Mouse (Mus musculus): Measurements from ENCODE around the gene Arhgap31. TPM values are rescaled to one million over a fixed set of nuclear protein-coding genes. Genes with fewer than 3 reads are reported as not detected.

Gene Arhgap31
- polyA plus RNA-seq, 1 experiment from 2014 or later: 23.9 TPM

DNA sequence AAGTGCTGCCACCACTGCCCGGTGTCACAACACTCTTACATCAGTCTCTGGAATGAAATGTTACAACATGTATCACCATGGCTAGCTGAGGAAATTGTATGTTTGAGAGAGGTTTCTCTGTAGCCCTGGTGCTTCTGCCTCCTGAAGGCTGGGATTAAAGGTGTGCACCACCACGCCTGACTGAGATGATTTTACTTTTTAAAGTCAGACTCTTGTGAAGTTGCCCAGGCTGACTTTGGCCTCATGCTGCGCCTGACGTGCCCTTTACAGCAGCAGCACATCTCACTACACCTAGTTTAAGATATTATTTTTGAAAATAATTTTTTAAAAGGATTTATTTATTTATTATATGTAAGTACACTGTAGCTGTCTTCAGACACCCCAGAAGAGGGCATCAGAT lies 120.1 kb downstream of the Arhgap31 start:
- H3K27ac ChIP-seq (ENCODE audit: low read length): no peak overlapping the region
- no peak overlapping the region for H3K4me2 ChIP-seq (ENCODE audit: low read depth, low read length)
- no peak for ATAC-seq (ENCODE audit: low read depth)
- no peaks in the 10 kb centered on the region for H3K9me3 ChIP-seq (ENCODE audit: control insufficient read depth, low read length)
- no peak overlapping the region for H3K9ac ChIP-seq (ENCODE audit: low read length)
- H3K4me1 ChIP-seq (replicated peaks; ENCODE audit: control insufficient read depth, insufficient read depth, low read length): no peaks in the 10 kb centered on the region
- WGBS: 92% methylated on average over 4 of the region's 4 CpGs
- no peak overlapping the region for H3K4me3 ChIP-seq (ENCODE audit: low read length)
- peaks cover 11% of the 10 kb centered on the region for H3K36me3 ChIP-seq (ENCODE audit: control insufficient read depth, insufficient read depth, low read length)
- H3K27me3 ChIP-seq (ENCODE audit: control insufficient read depth, insufficient read depth, low read depth, low read length): no peaks in the 10 kb centered on the region

DNA sequence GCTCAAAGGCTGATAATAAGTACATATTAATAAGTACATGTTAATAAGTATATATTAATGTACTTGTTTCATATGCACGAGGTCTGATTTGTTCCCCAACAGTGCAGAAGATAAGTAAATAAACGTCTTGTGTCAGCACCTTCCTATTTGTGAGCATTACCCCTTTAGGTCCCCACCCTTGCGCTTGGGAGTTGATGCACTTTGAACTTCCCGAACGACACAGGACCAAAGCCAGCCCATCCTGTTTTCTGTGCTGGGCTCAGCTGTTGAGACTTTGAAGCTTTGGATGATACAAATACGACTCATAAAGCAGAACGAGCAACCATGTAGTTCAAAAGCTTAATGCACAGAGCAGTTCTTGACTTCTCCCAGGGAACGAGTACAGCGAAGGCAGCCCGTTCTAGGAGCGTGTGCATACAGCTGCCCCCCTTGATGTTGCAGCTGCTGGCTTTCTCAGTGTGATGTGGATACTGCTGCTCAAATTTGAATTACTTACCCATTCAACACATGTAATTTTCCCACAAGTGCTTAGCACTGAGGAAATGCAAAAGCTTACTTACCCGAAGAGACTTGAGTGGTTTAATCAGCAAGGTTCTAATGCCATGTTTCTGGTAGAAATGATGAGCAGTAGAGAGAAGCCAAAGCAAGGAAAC lies 120.9 kb downstream of the Arhgap31 start:
- ATAC-seq (ENCODE audit: low read depth): no peak

DNA sequence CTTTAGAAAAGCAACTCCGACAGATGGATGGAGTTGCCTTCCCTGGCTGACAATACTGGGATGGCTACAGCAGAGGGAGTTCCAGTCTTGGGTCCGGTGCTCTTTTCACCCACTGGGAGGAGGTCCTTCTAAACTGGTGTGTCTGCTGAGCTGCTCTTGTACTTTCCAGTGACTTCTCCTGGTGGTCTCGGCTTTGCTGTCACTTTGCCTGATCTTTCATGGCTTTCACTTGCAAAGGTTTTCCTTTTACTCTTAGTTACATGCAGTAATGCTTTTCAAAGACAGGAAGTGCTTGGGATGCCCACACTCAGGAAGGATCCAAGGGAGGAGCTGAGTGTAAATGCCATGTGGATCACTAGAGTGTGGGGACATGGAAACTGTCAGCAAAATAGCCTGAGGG lies 121.6 kb downstream of the Arhgap31 start:
- H3K27ac ChIP-seq (ENCODE audit: low read length): no peak overlapping the region
- H3K36me3 ChIP-seq (ENCODE audit: control insufficient read depth, insufficient read depth, low read length): peaks cover 21% of the 10 kb centered on the region
- 75% methylated on average over 3 of the region's 3 CpGs for WGBS

More for the DNA sequence above, 120.9 kb downstream of the Arhgap31 start:
- Histone ChIP-seq H3K9ac (ENCODE audit: low read length) (no peak overlapping the region), H3K9me3 (ENCODE audit: control insufficient read depth, low read length) (no peaks in the 10 kb centered on the region), H3K27ac (ENCODE audit: low read length) (no peak overlapping the region), H3K36me3 (ENCODE audit: control insufficient read depth, insufficient read depth, low read length) (peaks cover 17% of the 10 kb centered on the region), H3K4me3 (ENCODE audit: low read length) (no peak overlapping the region), H3K4me2 (ENCODE audit: low read depth, low read length) (no peak overlapping the region), H3K4me1 (replicated peaks; ENCODE audit: control insufficient read depth, insufficient read depth, low read length) (no peaks in the 10 kb centered on the region), H3K27me3 (ENCODE audit: control insufficient read depth, insufficient read depth, low read depth, low read length) (no peaks in the 10 kb centered on the region)
- 87% methylated on average over 12 of the region's 12 CpGs for WGBS

DNA sequence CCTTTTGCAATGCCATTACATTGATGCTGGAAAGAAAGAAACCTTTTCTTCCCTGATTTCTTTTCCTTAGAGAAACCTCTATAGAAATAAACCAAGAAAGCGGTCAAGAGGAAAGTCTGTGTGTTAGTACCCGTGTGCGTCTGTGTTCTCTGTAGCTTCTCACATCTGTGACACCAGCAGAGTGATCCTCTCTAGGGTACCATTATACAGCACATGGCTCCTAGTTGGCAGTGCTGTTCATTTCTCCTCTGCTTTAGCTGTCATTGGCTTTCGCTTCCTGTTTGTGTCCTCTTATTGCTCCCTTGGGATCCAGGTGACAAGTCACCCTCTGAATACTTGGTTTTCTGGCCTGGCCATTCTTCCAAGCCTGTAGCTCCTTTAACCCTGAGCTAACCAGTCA lies 125.5 kb downstream of the Arhgap31 start:
- Histone ChIP-seq H3K4me1 (replicated peaks; ENCODE audit: control insufficient read depth, insufficient read depth, low read length) (no peaks in the 10 kb centered on the region), H3K27me3 (ENCODE audit: control insufficient read depth, insufficient read depth, low read depth, low read length) (no peaks in the 10 kb centered on the region), H3K27ac (ENCODE audit: low read length) (no peak overlapping the region), H3K36me3 (ENCODE audit: control insufficient read depth, insufficient read depth, low read length) (peaks cover 37% of the 10 kb centered on the region), H3K9me3 (ENCODE audit: control insufficient read depth, low read length) (no peaks in the 10 kb centered on the region), H3K9ac (ENCODE audit: low read length) (no peak overlapping the region), H3K4me2 (ENCODE audit: low read depth, low read length) (no peak overlapping the region), H3K4me3 (ENCODE audit: low read length) (no peak overlapping the region)
- WGBS: 94% methylated on average over 4 of the region's 4 CpGs
- no peak for ATAC-seq (ENCODE audit: low read depth)

More for the DNA sequence above, 121.6 kb downstream of the Arhgap31 start:
- Histone ChIP-seq H3K9ac (ENCODE audit: low read length) (no peak overlapping the region), H3K4me1 (replicated peaks; ENCODE audit: control insufficient read depth, insufficient read depth, low read length) (no peaks in the 10 kb centered on the region), H3K4me3 (ENCODE audit: low read length) (no peak overlapping the region), H3K9me3 (ENCODE audit: control insufficient read depth, low read length) (no peaks in the 10 kb centered on the region), H3K27me3 (ENCODE audit: control insufficient read depth, insufficient read depth, low read depth, low read length) (no peaks in the 10 kb centered on the region), H3K4me2 (ENCODE audit: low read depth, low read length) (no peak overlapping the region)
- no peak for ATAC-seq (ENCODE audit: low read depth)

DNA sequence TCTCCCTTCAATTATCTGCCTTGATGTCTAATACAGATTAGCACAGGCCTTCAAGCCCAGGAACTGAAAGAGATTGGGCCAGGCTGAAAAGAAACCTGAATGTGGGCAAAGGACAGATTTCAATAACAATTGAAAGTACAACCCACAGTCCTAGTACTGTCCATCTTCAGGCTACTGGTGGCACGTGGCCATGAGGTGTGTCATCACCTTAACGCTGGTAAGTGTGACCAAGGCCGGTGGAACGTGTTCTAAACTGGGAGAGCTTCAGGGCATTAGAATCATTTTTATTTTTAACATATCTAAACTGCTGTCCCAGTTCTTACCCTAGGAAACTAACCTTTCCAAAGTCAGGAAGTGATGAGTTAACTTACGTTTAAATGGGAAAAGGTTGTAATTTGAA lies 125.9 kb downstream of the Arhgap31 start:
- 84% methylated on average over 5 of the region's 5 CpGs for WGBS
- Histone ChIP-seq H3K4me1 (replicated peaks; ENCODE audit: control insufficient read depth, insufficient read depth, low read length) (no peaks in the 10 kb centered on the region), H3K27ac (ENCODE audit: low read length) (no peak overlapping the region), H3K27me3 (ENCODE audit: control insufficient read depth, insufficient read depth, low read depth, low read length) (no peaks in the 10 kb centered on the region), H3K36me3 (ENCODE audit: control insufficient read depth, insufficient read depth, low read length) (peaks cover 39% of the 10 kb centered on the region), H3K9me3 (ENCODE audit: control insufficient read depth, low read length) (no peaks in the 10 kb centered on the region), H3K4me3 (ENCODE audit: low read length) (no peak overlapping the region), H3K4me2 (ENCODE audit: low read depth, low read length) (no peak overlapping the region), H3K9ac (ENCODE audit: low read length) (no peak overlapping the region)
- no peak for ATAC-seq (ENCODE audit: low read depth)

DNA sequence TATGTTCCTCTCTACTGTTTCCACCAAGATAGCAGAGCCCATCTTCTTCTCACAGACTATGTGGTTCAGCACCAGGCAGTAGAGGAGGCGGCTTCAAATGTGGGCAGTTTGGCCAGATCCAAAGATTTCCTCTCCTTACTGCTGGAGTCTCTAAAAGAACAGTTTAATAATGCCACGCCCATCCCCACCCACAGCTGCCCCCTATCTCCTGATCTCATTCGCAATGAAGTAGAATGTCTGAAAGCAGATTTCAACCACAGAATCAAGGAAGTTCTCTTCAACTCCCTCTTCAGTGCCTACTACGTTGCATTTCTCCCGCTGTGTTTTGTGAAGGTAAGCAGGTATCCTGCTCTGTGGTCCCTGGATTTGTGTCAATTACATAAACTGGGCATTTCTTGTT lies 127.9 kb downstream of the Arhgap31 start:
- Histone ChIP-seq H3K4me3 (ENCODE audit: low read length) (no peak overlapping the region), H3K9me3 (ENCODE audit: control insufficient read depth, low read length) (no peaks in the 10 kb centered on the region), H3K4me2 (ENCODE audit: low read depth, low read length) (no peak overlapping the region), H3K27ac (ENCODE audit: low read length) (no peak overlapping the region), H3K4me1 (replicated peaks; ENCODE audit: control insufficient read depth, insufficient read depth, low read length) (no peaks in the 10 kb centered on the region), H3K36me3 (ENCODE audit: control insufficient read depth, insufficient read depth, low read length) (peaks cover 43% of the 10 kb centered on the region), H3K27me3 (ENCODE audit: control insufficient read depth, insufficient read depth, low read depth, low read length) (no peaks in the 10 kb centered on the region), H3K9ac (ENCODE audit: low read length) (no peak overlapping the region)
- WGBS: 86% methylated on average over 5 of the region's 5 CpGs
- no peak for ATAC-seq (ENCODE audit: low read depth)

DNA sequence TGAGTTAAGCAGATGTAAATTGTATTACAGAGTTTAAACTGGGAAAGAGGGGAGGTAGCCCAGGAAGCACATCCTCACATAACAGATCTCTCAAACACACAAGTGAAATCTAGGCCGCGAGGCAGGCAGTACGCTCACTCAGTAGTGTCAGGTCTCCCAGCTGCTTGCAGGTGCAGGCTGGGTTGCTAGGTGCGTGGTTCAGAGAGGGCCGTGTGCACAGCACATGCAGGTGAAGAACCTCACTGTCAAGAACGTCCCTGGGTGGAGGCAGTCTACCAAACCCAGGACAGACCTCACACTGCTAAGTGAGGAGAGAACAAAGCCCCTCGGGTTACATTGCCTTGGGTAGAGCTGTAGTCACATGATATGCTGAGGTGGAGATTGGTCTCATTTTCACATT lies 128.3 kb downstream of the Arhgap31 start:
- H3K4me3 ChIP-seq (ENCODE audit: low read length): no peak overlapping the region
- H3K27me3 ChIP-seq (ENCODE audit: control insufficient read depth, insufficient read depth, low read depth, low read length): no peaks in the 10 kb centered on the region
- WGBS: 85% methylated on average over 7 of the region's 7 CpGs

DNA sequence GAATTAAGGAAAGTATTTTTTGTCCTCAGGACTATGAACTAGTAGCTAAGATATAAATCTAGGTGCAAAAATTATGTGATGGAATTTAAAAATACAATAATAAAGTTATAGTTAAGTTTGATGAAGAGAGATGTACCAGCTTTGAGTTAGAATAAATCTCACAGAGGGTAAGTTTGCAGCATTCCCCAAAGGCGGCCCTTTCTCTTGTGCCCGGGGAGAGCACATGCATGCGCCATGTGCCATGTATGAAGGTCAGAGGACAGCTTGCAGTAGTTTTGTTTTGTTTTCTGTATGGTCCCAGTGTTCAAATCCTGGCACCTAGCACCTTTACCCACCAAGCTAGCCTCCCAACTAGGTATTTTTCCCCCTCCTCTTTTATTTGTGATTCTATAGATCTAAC lies 141.6 kb downstream of the Arhgap31 start:
- H3K4me1 ChIP-seq (replicated peaks; ENCODE audit: control insufficient read depth, insufficient read depth, low read length): no peaks in the 10 kb centered on the region
- no peak overlapping the region for H3K4me3 ChIP-seq (ENCODE audit: low read length)
- 97% methylated on average over 3 of the region's 3 CpGs for WGBS
- H3K9ac ChIP-seq (ENCODE audit: low read length): no peak overlapping the region
- H3K4me2 ChIP-seq (ENCODE audit: low read depth, low read length): no peak overlapping the region
- H3K27me3 ChIP-seq (ENCODE audit: control insufficient read depth, insufficient read depth, low read depth, low read length): no peaks in the 10 kb centered on the region
- no peak overlapping the region for H3K27ac ChIP-seq (ENCODE audit: low read length)
- peaks cover 31% of the 10 kb centered on the region for H3K36me3 ChIP-seq (ENCODE audit: control insufficient read depth, insufficient read depth, low read length)
- no peaks in the 10 kb centered on the region for H3K9me3 ChIP-seq (ENCODE audit: control insufficient read depth, low read length)
- ATAC-seq (ENCODE audit: low read depth): no peak

More for the DNA sequence above, 128.3 kb downstream of the Arhgap31 start:
- no peaks in the 10 kb centered on the region for H3K4me1 ChIP-seq (replicated peaks; ENCODE audit: control insufficient read depth, insufficient read depth, low read length)
- H3K36me3 ChIP-seq (ENCODE audit: control insufficient read depth, insufficient read depth, low read length): peaks cover 43% of the 10 kb centered on the region
- H3K27ac ChIP-seq (ENCODE audit: low read length): no peak overlapping the region
- no peaks in the 10 kb centered on the region for H3K9me3 ChIP-seq (ENCODE audit: control insufficient read depth, low read length)
- no peak overlapping the region for H3K9ac ChIP-seq (ENCODE audit: low read length)
- ATAC-seq (ENCODE audit: low read depth): no peak
- H3K4me2 ChIP-seq (ENCODE audit: low read depth, low read length): no peak overlapping the region

DNA sequence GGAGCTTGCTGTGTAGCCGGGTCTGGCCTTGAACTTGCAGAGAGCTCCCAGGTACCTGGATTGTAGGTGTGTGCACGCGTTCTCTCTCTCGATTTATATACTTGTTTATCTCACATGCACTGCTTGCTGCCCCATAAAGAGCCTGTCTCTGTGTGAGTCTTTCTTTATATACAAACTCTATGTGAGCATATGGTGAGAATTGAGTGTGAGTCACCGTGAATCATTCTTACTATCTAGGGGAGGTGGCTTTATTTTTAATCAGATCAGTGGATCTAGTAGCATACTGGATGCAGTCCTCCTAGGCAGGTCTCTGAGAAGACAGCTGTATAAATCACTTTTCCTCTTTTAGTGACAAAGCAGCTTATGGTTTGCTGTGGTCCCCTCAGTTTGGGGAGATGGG lies 144.9 kb downstream of the Arhgap31 start:
- Histone ChIP-seq H3K27ac (ENCODE audit: low read length) (no peak overlapping the region), H3K4me2 (ENCODE audit: low read depth, low read length) (no peak overlapping the region), H3K9me3 (ENCODE audit: control insufficient read depth, low read length) (no peaks in the 10 kb centered on the region), H3K27me3 (ENCODE audit: control insufficient read depth, insufficient read depth, low read depth, low read length) (no peaks in the 10 kb centered on the region), H3K9ac (ENCODE audit: low read length) (no peak overlapping the region), H3K36me3 (ENCODE audit: control insufficient read depth, insufficient read depth, low read length) (peaks cover 29% of the 10 kb centered on the region), H3K4me3 (ENCODE audit: low read length) (no peak overlapping the region), H3K4me1 (replicated peaks; ENCODE audit: control insufficient read depth, insufficient read depth, low read length) (peaks cover 8% of the 10 kb centered on the region)
- WGBS: 96% methylated on average over 5 of the region's 5 CpGs
- ATAC-seq (ENCODE audit: low read depth): no peak

DNA sequence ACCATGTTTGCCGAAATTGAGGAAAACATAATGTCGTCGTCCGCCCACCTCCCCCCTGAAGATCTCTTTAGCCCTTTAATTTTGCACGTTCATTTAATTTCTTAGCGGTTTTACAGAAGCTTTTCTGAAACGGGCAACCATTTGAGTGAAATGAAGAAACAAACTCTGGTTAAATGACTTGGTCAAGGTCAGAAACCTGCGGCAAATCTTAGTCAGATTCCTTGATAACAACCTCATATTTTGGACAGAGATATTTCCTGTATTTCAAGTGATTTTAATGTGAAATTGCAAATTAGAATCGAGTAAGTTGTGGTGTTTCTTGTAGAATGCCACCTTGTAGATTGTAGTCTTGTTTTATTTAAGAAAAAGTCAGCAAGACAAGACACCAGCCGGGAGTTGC lies 149.6 kb downstream of the Arhgap31 start:
- Histone ChIP-seq H3K36me3 (ENCODE audit: control insufficient read depth, insufficient read depth, low read length) (peaks cover 8% of the 10 kb centered on the region), H3K4me3 (ENCODE audit: low read length) (peak overlapping the region; percentile 91), H3K27me3 (ENCODE audit: control insufficient read depth, insufficient read depth, low read depth, low read length) (peaks cover 2% of the 10 kb centered on the region; the same call in 1 of the 2 replicates), H3K9me3 (ENCODE audit: control insufficient read depth, low read length) (no peaks in the 10 kb centered on the region), H3K27ac (ENCODE audit: low read length) (no peak overlapping the region), H3K4me1 (replicated peaks; ENCODE audit: control insufficient read depth, insufficient read depth, low read length) (peaks cover 8% of the 10 kb centered on the region), H3K9ac (ENCODE audit: low read length) (peak overlapping the region; percentile 94), H3K4me2 (ENCODE audit: low read depth, low read length) (peak overlapping the region; percentile 75)
- WGBS: 17% methylated on average over 10 of the region's 10 CpGs
- ATAC-seq (ENCODE audit: low read depth): no peak
